Mouse (Mus musculus) frontal cortex, adult (tissue): ENCODE measurements around the gene Bbip1.

ENCODE experiments used
- ATAC-seq: cut with Nextera tagmentation; 2 replicates; pipeline ENCODE4 v1.9.2; 2017; ENCODE audit warnings: mild to moderate bottlenecking, moderate library complexity, mixed read lengths; ENCODE audit not compliant: low TSS enrichment

The Bbip1 gene

DNA sequence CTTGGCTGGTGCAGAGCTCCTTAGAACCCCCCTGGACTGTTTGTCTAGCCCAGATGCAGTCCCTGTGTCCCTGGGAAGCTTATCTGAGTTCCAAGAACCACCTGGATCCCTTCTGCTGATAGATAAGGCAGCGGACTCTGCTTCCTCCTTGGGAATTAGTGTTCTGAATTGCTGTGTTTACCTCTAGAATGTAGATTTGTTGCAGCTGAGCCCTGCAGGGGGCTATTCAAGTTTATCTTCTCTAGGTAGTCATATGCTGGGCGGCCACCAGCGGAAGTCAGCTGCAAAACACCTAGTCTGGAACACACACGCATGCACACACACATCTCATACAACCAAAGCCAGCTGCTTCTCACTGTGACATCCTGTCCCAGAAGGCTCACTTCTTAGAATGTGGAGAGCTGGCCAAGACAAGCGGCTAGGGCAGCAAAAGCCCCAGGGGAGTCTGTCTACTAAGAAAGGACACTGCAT lies 53.6 kb downstream of the Bbip1 start:
- no peak for ATAC-seq

DNA sequence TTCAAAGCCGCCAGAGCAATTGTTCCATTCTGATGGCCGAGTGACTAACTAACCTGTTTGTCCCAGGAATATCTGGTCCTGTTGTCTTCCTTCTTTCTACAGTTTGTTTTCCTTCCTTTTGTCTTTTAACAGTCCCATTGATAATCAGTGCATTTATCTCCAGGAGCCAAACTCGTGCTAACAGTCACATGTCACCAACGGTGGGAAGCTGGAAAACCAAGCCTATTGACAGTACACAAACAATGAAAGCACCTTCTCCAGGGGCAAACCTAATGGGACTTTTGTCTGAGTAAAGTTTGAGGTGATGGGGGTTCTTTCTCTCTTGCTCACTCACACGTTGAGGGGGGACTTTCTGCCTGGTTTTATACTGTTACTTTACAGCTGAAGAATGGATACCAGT lies 54.2 kb downstream of the Bbip1 start:
- no peak for ATAC-seq

DNA sequence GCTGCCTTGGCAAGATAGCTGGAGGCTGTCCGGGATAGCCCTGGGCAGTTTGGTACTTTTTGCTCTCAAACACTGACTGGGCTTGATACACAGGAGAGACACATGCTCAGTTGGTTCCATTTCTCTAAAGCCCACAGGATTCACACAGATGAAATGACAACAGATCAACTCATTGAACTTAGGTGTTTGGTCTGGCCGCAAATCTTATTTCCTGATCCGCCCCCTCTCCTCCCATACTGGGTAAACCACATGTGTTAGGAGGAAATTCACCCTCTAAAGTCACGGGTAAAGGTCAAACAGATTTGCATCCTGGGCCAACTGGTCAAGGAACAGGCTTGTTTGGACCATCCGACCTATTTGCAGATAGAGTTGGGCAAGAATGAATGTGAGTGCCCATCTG lies 54.9 kb downstream of the Bbip1 start:
- no peak for ATAC-seq

DNA sequence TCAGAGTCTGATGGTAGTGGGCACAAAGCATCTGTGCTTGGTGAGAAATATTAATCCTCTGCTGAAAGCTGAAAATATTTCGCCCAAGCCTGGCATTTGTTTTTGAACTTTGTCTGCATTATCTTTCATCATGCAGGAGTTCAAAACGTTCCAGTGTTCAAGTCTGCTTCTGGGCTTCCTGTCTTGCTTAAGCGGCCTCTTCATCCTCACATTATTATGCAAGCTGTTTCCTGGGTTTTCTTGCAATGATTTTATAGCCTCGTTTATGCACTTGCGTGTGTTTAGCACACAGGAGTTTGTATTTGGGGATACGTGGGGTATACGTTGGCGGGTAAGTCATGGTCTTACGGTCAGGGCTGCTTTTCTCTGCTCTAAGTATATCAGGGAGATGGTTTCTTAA lies 56.1 kb downstream of the Bbip1 start:
- no peak for ATAC-seq

DNA sequence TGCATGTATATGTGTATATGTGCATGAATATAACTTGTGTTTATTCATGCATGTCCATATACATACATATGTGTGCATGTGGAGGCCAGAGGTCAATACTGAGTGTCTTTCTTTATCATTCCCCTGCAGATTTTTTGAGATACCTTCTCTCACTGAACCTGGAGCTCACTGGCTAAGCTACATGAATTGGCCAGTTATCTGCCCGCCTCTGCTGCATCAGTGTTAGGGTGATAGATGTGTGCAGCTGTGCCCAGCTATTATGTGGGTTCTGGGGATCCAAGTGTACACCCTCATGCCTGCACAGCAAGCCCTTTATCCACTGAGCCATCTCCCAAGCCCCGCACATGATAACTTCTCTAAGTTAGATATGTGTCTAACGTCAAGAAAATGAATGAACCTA lies 56.6 kb downstream of the Bbip1 start:
- no peak for ATAC-seq

DNA sequence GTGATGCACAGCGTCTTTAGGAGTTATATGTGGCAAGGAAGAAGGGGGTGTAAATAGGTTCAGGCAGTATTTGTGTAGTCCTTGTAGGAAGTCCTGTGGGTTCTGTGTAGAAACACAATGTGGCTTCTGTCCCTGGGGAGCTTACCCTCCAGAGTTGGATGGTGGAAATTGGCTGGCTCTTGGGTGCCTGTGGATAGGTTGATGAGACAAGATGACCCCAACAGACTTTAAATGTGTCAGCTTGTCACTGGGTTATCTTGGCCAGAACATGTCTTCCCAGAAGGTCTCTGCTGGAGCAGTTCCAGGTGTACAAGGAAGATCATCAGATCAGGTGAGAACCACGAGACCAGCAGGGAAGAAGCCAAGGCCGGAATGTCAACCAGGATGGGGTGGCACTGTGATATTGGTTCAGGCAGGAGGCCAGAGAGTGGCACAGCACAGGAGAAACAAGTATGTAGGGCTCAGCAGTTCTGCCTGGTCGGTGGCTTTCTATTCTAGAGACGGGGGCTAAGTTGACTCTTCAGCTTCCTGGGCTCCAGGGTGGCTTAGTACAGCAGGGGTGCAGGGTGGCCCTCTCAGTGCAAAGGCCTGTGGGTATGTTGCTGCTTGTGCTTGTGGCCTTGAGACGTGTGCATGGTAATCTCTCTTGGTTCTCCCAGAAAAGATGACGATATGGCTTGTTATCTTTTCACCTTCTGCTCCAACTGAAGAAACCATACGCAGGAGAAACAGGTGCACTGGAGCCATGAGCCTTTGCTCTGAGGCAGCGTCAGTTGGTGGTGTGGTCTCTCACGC lies 57.7 kb downstream of the Bbip1 start:
- ATAC-seq, result no peak

DNA sequence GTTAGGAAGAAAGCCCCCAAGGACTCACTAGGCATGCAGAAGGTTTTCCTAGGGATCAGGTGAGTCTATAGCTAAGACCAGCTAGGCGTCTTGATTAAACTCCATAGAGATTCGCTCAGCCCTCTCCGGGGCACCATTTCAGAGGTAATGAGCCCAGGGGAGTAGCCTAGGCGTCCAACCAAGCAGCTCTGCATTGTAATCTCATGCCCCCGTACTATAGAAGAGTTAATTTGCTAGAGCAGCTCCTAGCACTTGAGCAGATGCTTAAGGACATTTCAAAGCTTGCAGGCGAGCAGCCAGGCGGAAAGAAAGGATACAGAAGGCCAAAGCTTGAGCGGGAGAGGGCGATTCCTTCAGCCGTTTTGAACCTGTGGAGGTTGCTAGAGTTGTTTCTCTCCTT lies 59.0 kb downstream of the Bbip1 start:
- ATAC-seq, result no peak

DNA sequence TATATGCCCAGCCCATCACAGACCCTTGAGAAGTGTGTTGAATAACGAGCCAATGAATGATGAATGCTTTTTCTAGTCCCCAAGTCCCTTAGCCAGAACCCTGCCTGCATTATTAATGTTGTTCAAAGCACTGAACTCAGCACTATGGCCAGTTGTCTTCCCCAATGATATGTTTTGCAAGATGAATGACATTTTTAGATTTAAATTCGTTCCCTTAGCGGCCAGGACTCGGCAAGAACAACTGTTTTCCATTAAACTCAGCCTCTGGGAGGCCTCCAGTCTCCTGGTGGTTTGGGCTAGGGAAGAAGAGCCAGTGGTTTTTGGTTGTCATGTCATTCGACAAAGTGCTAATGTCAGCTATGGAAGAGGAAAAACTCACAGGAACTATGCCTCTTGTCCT lies 62.6 kb downstream of the Bbip1 start:
- no peak for ATAC-seq

DNA sequence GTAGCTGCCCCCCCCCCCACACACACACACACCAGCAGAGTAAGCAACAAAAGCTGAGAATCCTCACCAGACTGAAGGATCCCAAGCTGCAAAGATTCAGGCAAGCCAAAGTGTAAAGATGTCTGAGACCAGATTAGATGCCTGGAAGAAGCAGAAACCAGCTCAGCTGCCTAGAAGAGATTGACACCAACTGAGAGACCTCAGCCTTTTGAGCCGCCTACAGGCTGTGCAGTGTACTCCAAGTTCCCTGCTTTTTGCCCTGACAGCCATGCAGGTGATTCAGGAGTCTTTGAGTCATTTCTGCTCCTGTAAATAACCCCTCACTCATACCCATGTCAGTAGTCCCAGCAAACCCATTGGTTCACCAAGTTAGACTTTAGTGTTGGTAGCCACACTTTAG lies 64.0 kb downstream of the Bbip1 start:
- no peak for ATAC-seq
